Mouse (Mus musculus) bone marrow macrophage, adult 2 months (primary cell): Measurements from ENCODE around the gene Mad1l1.

Experiments used
- CTCF ChIP-seq: IDR thresholded peaks from 2 replicates; pipeline ENCODE4 v1.5.1; 2012; ENCODE audit warnings: low read depth, mild to moderate bottlenecking, low read length, moderate library complexity
- POLR2A ChIP-seq: IDR thresholded peaks from 2 replicates; pipeline ENCODE4 v1.6.1; 2012; ENCODE audit warnings: mild to moderate bottlenecking, low read depth, low read length, borderline replicate concordance

DNA sequence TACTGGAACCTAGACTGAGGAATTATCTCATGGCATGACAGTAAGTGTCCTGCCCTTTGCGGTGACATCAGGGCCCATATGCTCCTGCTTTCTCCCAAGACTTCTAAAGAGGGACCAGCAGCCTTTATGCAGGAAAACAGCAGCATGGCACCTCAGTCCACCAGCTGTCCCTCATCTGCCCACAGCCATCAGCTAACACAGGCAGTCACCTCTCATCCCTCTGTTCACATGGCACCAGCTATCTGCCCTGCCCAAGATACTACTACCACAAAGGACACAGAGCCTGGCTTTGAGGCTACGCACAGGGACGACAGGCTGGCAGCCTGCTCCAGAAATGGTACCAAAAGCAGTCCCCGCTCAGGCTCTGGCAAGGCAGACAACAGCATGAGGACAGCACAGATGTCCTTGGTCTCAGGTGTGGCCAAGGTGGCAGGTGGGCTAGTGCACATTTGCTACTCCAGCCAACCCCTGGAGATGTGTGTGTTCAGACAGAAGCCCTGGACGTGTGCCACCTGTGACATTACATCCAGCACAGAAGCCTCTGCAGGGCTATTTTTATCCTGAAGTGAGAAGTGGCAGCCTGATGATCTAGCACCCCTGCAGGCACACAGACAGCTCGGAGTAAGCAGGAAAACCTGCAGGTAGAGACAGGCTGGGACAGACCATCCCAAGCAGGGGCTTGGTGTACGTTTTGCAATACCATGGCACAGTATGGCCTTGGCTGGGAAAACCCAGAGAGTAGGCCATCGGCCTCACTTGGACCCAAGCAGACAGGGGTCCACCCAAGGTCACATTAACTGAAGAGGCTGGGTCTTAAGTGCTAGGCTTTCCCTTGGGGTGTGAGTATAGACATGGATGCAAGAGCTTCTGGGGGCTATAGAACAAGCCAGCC is 185.4 kb downstream of the Mad1l1 start:
- TF ChIP-seq POLR2A (no peak), CTCF (no peak)
